Comparison of ENCODE assay signal across 21 mouse cellular contexts in the genomic region with DNA sequence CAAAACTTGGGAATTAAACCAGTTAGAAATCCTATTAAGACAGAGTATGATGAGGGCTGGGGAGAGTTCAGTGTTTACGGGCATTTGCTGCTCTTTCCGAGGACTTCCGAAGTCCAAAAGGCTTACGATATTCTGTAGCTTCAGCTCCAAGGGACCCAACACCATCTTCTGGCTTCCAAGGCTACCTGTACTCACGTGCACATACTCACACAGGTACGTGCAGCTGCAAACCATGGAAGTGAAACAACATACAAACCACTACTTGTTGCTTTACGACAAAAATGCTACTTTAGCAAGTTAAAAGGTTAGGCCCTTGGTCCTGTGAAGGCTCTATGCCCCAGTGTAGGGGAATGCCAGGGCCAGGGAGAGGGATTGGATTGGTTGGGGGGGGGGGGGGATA. TPM values are rescaled to one million over a fixed set of nuclear protein-coding genes. Genes with fewer than 3 reads are reported as not detected.
DNase-seq lines count a peak whose midpoint lies in the region; ATAC-seq lines count a peak whose summit lies in the region.
"Had no signal": no experiment of that assay in that cellular context is flagged by ENCODE, and none has a peak within 500 bp of the region (broad histone marks: within the 10 kb centered on the region; RNA-seq: fewer than 3 reads in every experiment).

No protein-coding gene starts in this region.

- 97% methylated on average over 7 of the region's 7 CpGs for WGBS in lung, embryonic 15.5 days
- 94% methylated on average over 7 of the region's 7 CpGs for WGBS in embryonic facial prominence, embryonic 10.5 days
- WGBS in macrophage (ENCODE audit: missing documents) = 94% methylated on average over 6 of the region's 7 CpGs

- DNase-seq in heart, adult 11 months = peak; percentile 77
- no peak for DNase-seq in heart, postnatal 25 days (ENCODE audit: low spot score)
- no peak for DNase-seq in lung, postnatal 4 days
- no peak for DNase-seq in embryonic facial prominence, embryonic 10.5 days (ENCODE audit: low spot score)
- no peak for DNase-seq in right cerebral cortex, adult 2 months (ENCODE audit: low spot score in 2 of 2)
- DNase-seq: adrenal gland, postnatal 36 days; cerebellum, adult 2 months; cerebellum, postnatal 36 days; heart, postnatal 36 days; kidney, postnatal 4 days; layer of hippocampus, adult 9-11 months; lung, postnatal 10 days; right cerebral cortex, adult 18-20 months; thymus, postnatal 36 days had no signal

- peak overlapping the region; percentile 62; the same call in 1 of the 2 replicates for H3K4me2 ChIP-seq in lung, embryonic 15.5 days

- no peaks in the 10 kb centered on the region for H3K9me3 ChIP-seq in lung, embryonic 15.5 days
- no peaks in the 10 kb centered on the region for H3K9me3 ChIP-seq in embryonic facial prominence, embryonic 10.5 days
- H3K9me3 ChIP-seq: forebrain, embryonic 15.5 days; hindbrain, embryonic 15.5 days; intestine, embryonic 15.5 days; midbrain, embryonic 12.5 days; neural tube, embryonic 12.5 days had no signal

- H3K27ac ChIP-seq in lung, embryonic 15.5 days = no peak overlapping the region
- no peak overlapping the region for H3K27ac ChIP-seq in embryonic facial prominence, embryonic 10.5 days (replicated peaks)
- H3K27ac ChIP-seq in macrophage = peak overlapping the region; percentile 97
- H3K27ac ChIP-seq: forebrain, embryonic 15.5 days; midbrain, embryonic 12.5 days; neural tube, embryonic 12.5 days had no signal

- H3K9ac ChIP-seq in lung, embryonic 15.5 days = no peak overlapping the region

- H3K27me3 ChIP-seq in lung, embryonic 15.5 days = no peaks in the 10 kb centered on the region
- H3K27me3 ChIP-seq in embryonic facial prominence, embryonic 10.5 days (replicated peaks; ENCODE audit: low read depth, poor library complexity, severe bottlenecking) = no peaks in the 10 kb centered on the region
- H3K27me3 ChIP-seq: forebrain, embryonic 15.5 days; hindbrain, embryonic 15.5 days; intestine, embryonic 15.5 days; midbrain, embryonic 12.5 days; neural tube, embryonic 12.5 days had no signal

- H3K79me2 ChIP-seq in macrophage (ENCODE audit: inconsistent target) = peaks cover 77% of the 10 kb centered on the region

- intact Hi-C loops in heart, postnatal 25 days (cut with DNase I) = loop anchor here (2.0 kb wide), 1 partner anchor 61 kb away; the partner anchor contains the start of gene Cep350

- no peak overlapping the region for H3K4me3 ChIP-seq in lung, embryonic 15.5 days
- peak overlapping the region; percentile 90; the same call in 1 of the 2 replicates for H3K4me3 ChIP-seq in embryonic facial prominence, embryonic 10.5 days
- peak overlapping the region; percentile 72; the same call in 1 of the 2 replicates for H3K4me3 ChIP-seq in macrophage (ENCODE audit: inconsistent target)

- peaks cover 39% of the 10 kb centered on the region for H3K36me3 ChIP-seq in lung, embryonic 15.5 days
- H3K36me3 ChIP-seq in embryonic facial prominence, embryonic 10.5 days (replicated peaks) = peaks cover 51% of the 10 kb centered on the region
- H3K36me3 ChIP-seq in macrophage (ENCODE audit: inconsistent target) = peaks cover 45% of the 10 kb centered on the region

- peaks cover 10% of the 10 kb centered on the region for H3K4me1 ChIP-seq in lung, embryonic 15.5 days
- peaks cover 13% of the 10 kb centered on the region for H3K4me1 ChIP-seq in embryonic facial prominence, embryonic 10.5 days

- ATAC-seq in lung, embryonic 15.5 days (ENCODE audit: borderline replicate concordance, extremely low read depth, low FRiP score, low TSS enrichment) = no peak
- ATAC-seq: forebrain, embryonic 15.5 days; intestine, embryonic 15.5 days had no signal

RNA-seq across cellular contexts. Expression of gene Tor1aip2, which starts 1.3 kb away (rescaled TPM):
- total RNA-seq in heart, postnatal 25 days (2021) = 10 to 100 TPM; 40.3 to 54.7 TPM
- polyA plus RNA-seq in lung, embryonic 15.5 days (2015; fragmentation: Nextera tagmentation; extraction: Ambion mirVana) = 105 and 110 TPM in 2 replicates
- polyA plus RNA-seq in embryonic facial prominence, embryonic 10.5 days (2016; fragmentation: Nextera tagmentation; extraction: Ambion mirVana) = 111 and 116 TPM in 2 replicates
- total RNA-seq in macrophage (2018; cell fraction: chromatin; rRNA removed) = 100 to 1,000 TPM; 115 to 658 (median 315) TPM
- 100 to 1,000 TPM; 128 to 271 (median 186) TPM for total RNA-seq in macrophage (2018; cell fraction: cytosol; rRNA removed)
- total RNA-seq in macrophage (2018; cell fraction: nucleus; rRNA removed) = 100 to 1,000 TPM; 175 to 740 (median 411) TPM
- polyA plus RNA-seq in macrophage (2018) = 97.1 to 163 TPM (median 107 TPM) in 3 replicates

RNA-seq across cellular contexts. Expression of gene Tor1aip1, which starts 2.4 kb away (rescaled TPM):
- total RNA-seq in heart, postnatal 25 days (2021) = 10 to 100 TPM; 73.0 to 76.3 TPM
- 43.6 and 50.9 TPM in 2 replicates for polyA plus RNA-seq in lung, embryonic 15.5 days (2015; fragmentation: Nextera tagmentation; extraction: Ambion mirVana)
- 37.0 and 38.8 TPM in 2 replicates for polyA plus RNA-seq in embryonic facial prominence, embryonic 10.5 days (2016; fragmentation: Nextera tagmentation; extraction: Ambion mirVana)
- total RNA-seq in macrophage (2018; cell fraction: chromatin; rRNA removed) = 100 to 1,000 TPM; 182 to 728 (median 386) TPM
- total RNA-seq in macrophage (2018; cell fraction: cytosol; rRNA removed) = 100 to 1,000 TPM; 150 to 301 (median 218) TPM
- 100 to 1,000 TPM; 175 to 525 (median 344) TPM for total RNA-seq in macrophage (2018; cell fraction: nucleus; rRNA removed)
- polyA plus RNA-seq in macrophage (2018) = 138 to 155 TPM (median 152 TPM) in 3 replicates
